Mouse (Mus musculus) heart, postnatal 0 days (tissue): ENCODE measurements around the gene Klhdc10.

Experiments
- CTCF ChIP-seq: IDR thresholded peaks from 2 replicates; pipeline ENCODE4 v1.5.1; 2016; ENCODE audit warnings: antibody characterized with exemption, control low read depth, low read depth
- EP300 ChIP-seq: IDR thresholded peaks from 2 replicates; pipeline ENCODE4 v1.6.1; 2016; ENCODE audit warnings: antibody characterized with exemption, low read depth

DNA sequence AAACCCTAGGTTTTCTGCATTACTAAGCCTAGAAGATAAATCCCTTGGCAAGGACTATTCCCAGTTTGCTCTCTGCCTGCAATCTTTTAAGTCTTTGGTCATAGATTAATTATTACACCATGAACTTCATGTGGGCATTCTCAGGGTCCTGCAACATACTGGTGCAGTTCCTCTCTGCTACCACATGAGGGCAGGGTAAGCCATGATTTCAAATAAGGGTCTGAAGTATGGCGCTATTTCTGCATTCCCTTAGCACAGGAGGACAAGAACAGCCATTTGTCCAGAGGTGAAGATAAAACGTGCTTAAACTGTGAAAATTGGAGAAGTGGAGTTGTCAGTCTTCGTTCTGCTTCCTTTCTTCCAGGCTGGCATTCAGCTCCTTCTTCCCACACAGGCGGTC, 1.8 kb downstream of the Klhdc10 start:
- TF ChIP-seq CTCF (peak; percentile 97), EP300 (no peak)
